Mouse (Mus musculus) G1E (cell line): ENCODE measurements around the gene Sult2b1. TPM values are rescaled to one million over a fixed set of nuclear protein-coding genes. Genes with fewer than 3 reads are reported as not detected.

ENCODE experiments used
- ATAC-seq: 2 replicates; pipeline ENCODE4 v1.8.0; 2016; ENCODE audit warnings: mild to moderate bottlenecking; ENCODE audit not compliant: insufficient number of reproducible peaks, poor library complexity, low FRiP score, severe bottlenecking; ENCODE audit errors: extremely low read depth
- DNase-seq: peaks from one replicate; pipeline ENCODE4 v3.0.0; 2012; ENCODE audit warnings: low spot score
- H3K27me3 ChIP-seq: 2 replicates; pipeline ENCODE4 v1.6.1; 2012; ENCODE audit warnings: mild to moderate bottlenecking, low read length, inconsistent platforms; ENCODE audit not compliant: insufficient read depth
- H3K36me3 ChIP-seq: replicated peaks from 2 replicates; pipeline ENCODE3; 2012; ENCODE audit warnings: mild to moderate bottlenecking, inconsistent platforms
- H3K4me1 ChIP-seq: 2 replicates; pipeline ENCODE4 v1.6.1; 2012; ENCODE audit warnings: low read depth, low read length, inconsistent platforms, mixed read lengths; ENCODE audit not compliant: insufficient read depth
- H3K4me3 ChIP-seq: 2 replicates; pipeline ENCODE4 v1.5.1; 2012; ENCODE audit warnings: low read depth, mild to moderate bottlenecking, inconsistent platforms, low read length, moderate library complexity, mixed read lengths
- H3K9me3 ChIP-seq: replicated peaks from 2 replicates; pipeline ENCODE4 v1.6.1; 2012; ENCODE audit warnings: inconsistent platforms
- CTCF ChIP-seq: IDR thresholded peaks from 2 replicates; pipeline ENCODE4 v1.5.1; 2012; ENCODE audit warnings: low read depth, low read length, inconsistent platforms, mixed read lengths
- GATA1 ChIP-seq: IDR thresholded peaks from 2 replicates; pipeline ENCODE4 v1.6.1; 2012; ENCODE audit warnings: borderline replicate concordance, low read length, inconsistent platforms, mixed read lengths
- GATA2 ChIP-seq: IDR thresholded peaks from 2 replicates; pipeline ENCODE4 v1.6.1; 2012; ENCODE audit warnings: low read depth, low read length, inconsistent platforms, borderline replicate concordance
- POLR2AphosphoS5 ChIP-seq: IDR thresholded peaks from 2 replicates; pipeline ENCODE4 v1.6.1; 2012; ENCODE audit warnings: low read depth, low read length, inconsistent platforms; ENCODE audit not compliant: insufficient replicate concordance
- TAL1 ChIP-seq: conservative IDR thresholded peaks from 2 replicates; pipeline ENCODE4 v1.6.1; 2012; ENCODE audit warnings: low read depth, low read length, inconsistent platforms, mixed read lengths
- polyA plus RNA-seq: library from polyadenylated mRNA; stranded (reverse); fragments of >175 nt; gene quantifications from 2 replicates; pipeline ENCODE4 v1.2.3, GENCODE M21; 2012
- total RNA-seq, 2 experiments: library from RNA; stranded (forward) in 1 of 2; stranded (reverse) in 1 of 2; fragments of 200-1000 nt in 1 of 2; fragments of >200 nt in 1 of 2; fragmentation: Nextera tagmentation in 1 of 2; gene quantifications; 2 replicates each; pipeline ENCODE4 v1.2.3; 2014 to 2017

Gene Sult2b1
- total and polyA plus RNA-seq, 3 experiments = 0.05 TPM; not detected in 2

DNA sequence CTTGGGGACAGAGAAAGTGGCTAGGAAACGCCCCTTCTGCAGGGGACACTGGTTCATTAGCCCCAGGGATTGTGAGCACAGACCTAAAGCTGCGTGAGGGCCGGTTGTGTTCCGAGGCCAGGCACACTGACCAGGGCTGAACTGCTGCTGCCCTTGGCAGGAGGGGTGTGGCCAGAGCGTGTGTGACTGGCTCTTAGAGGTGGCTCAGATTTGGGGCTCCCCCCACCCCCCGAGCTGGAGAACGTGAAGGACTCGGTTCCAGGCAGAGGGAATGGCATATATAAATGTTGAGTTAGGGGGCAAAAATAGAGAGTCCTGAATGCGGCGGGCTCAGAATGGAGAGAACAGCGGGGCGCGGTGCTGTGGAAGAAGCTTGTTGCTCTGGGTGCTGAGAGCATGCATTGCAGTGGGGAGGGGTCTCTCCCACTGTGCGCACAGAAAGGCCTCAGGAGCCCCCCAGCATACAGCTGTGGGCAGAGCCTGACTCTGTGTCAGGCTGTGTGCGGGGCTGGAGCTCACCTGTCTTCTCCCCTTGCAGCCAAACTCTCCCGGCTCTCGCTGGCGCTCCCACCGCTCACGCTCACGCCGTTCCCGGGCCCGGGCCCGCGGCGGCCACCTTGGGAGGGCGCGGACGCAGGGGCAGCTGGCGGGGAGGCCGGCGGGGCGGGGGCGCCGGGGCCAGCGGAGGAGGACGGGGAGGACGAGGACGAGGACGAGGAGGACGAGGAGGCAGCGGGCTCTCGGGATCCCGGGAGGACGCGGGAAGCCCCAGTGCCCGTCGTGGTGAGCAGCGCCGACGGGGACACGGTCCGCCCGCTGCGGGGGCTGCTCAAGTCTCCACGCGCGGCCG is 13.4 kb upstream of the Sult2b1 start:
- Histone ChIP-seq H3K4me1 (peaks cover 30% of the 10 kb centered on the region), H3K36me3 (no peaks in the 10 kb centered on the region), H3K9me3 (no peaks in the 10 kb centered on the region), H3K27me3 (peaks cover 39% of the 10 kb centered on the region), H3K4me3 (peak overlapping the region; percentile 65; the same call in 1 of the 2 replicates)
- ATAC-seq (no peak), DNase-seq (no peak)
- TF ChIP-seq POLR2AphosphoS5 (no peak), GATA1 (no peak), CTCF (no peak), TAL1 (no peak), GATA2 (no peak)

DNA sequence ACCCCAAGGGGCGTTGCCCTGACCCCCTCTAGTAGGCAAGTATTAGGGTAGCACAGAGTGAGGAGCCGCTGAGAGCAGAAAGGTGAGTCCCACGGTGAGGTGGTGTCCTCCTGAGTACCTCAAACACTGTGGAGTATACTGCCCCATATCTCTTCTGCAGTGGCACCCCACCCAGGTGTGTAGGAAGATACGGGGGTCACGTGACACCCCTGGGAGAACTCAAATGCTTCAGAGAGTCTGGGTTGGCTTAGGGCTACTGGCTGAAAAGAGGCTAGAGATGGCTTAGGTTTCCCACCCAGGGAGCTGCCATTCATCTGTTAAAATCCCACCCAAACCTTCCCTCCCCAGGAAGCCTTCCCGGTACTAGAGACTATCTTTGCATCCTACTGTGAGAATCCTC is 12.5 kb upstream of the Sult2b1 start:
- Histone ChIP-seq H3K4me3 (no peak overlapping the region), H3K36me3 (no peaks in the 10 kb centered on the region), H3K27me3 (peaks cover 37% of the 10 kb centered on the region), H3K9me3 (no peaks in the 10 kb centered on the region), H3K4me1 (peaks cover 30% of the 10 kb centered on the region)
- ATAC-seq = peak; percentile 8; the same call in 1 of the 2 replicates
- no peak for TF ChIP-seq GATA1
- no peak for TF ChIP-seq POLR2AphosphoS5
- TF ChIP-seq TAL1 = no peak
- no peak for TF ChIP-seq GATA2
- TF ChIP-seq CTCF = no peak
- DNase-seq = no peak

DNA sequence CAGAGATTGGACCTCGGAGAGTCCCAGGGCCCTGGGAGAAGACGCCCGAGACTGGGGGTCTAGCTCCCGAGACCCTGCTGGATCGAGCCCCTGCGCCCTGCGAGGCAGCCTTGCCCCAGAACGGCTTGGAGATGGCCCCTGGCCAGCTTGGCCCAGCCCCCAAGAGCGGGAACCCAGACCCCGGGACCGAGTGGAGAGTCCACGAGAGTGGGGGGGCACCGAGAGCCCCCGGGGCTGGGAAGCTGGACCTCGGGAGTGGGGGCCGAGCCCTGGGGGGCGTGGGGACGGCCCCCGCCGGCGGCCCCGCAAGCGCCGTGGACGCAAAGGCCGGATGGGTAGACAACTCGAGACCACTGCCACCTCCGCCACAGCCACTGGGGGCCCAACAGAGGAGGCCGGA is 10.5 kb upstream of the Sult2b1 start:
- H3K27me3 ChIP-seq = peaks cover 35% of the 10 kb centered on the region
- no peak for ATAC-seq

DNA sequence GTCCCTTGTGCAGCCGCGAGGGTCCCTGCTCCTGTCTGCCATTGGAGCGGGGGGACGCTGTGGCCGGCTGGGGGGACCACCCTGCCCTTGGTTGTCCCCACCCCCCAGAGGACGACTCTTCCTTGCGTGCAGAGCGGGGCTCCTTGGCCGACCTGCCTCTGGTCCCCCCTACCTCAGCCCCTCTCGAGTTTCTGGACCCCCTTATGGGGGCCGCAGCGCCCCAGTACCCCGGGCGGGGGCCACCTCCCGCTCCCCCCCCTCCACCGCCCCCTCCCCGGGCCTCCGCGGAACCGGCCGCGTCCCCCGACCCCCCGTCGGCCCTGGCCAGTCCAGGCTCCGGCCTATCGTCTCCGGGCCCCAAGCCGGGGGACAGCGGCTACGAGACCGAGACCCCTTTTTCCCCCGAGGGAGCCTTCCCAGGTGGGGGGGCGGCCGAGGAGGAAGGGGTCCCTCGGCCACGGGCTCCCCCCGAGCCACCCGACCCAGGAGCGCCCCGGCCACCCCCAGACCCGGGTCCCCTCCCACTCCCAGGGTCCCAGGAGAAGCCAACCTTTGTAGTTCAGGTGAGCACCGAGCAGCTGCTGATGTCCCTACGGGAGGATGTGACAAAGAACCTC is 9.6 kb upstream of the Sult2b1 start:
- Histone ChIP-seq H3K9me3 (no peaks in the 10 kb centered on the region), H3K36me3 (no peaks in the 10 kb centered on the region), H3K27me3 (peaks cover 35% of the 10 kb centered on the region), H3K4me1 (peaks cover 22% of the 10 kb centered on the region), H3K4me3 (no peak overlapping the region)
- ATAC-seq (no peak), DNase-seq (no peak)
- TF ChIP-seq POLR2AphosphoS5 = no peak
- TF ChIP-seq TAL1 = no peak
- no peak for TF ChIP-seq GATA1
- no peak for TF ChIP-seq GATA2
- TF ChIP-seq CTCF = no peak

More for the DNA sequence above, 10.5 kb upstream of the Sult2b1 start:
- no peak overlapping the region for H3K4me3 ChIP-seq
- no peaks in the 10 kb centered on the region for H3K9me3 ChIP-seq
- H3K36me3 ChIP-seq = no peaks in the 10 kb centered on the region
- TF ChIP-seq POLR2AphosphoS5 (no peak), GATA1 (no peak), GATA2 (no peak), CTCF (no peak), TAL1 (no peak)
- H3K4me1 ChIP-seq = peaks cover 22% of the 10 kb centered on the region
- no peak for DNase-seq

DNA sequence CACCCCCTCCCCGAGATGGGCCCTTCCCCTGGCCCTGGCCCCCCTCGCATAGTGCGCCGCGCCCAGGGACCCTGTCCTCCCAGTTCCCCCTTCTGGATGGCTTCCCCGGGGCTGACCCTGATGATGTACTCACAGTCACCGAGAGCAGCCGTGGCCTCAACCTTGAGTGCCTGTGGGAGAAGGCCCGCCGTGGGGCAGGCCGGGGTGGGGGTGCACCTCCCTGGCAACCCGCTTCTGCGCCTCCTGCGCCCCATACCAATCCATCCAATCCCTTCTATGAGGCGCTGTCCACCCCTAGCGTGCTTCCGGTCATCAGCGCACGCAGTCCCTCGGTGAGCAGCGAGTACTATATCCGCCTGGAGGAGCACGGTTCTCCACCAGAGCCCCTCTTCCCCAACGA is 8.8 kb upstream of the Sult2b1 start:
- TF ChIP-seq GATA2 (no peak), TAL1 (no peak), CTCF (no peak), GATA1 (no peak), POLR2AphosphoS5 (no peak)
- Histone ChIP-seq H3K27me3 (peaks cover 29% of the 10 kb centered on the region), H3K36me3 (no peaks in the 10 kb centered on the region), H3K9me3 (no peaks in the 10 kb centered on the region), H3K4me3 (no peak overlapping the region), H3K4me1 (peaks cover 15% of the 10 kb centered on the region)
- ATAC-seq (no peak), DNase-seq (no peak)
